Comparison of ENCODE assay signal across 14 mouse cellular contexts in genomic region chr3:34266462-34266861, GRCm38 (mm10).
DNase-seq lines count a peak whose midpoint lies in the region; ATAC-seq and TF ChIP-seq lines count a peak whose summit lies in the region.
"Had no signal": no experiment of that assay in that cellular context is flagged by ENCODE, and none has a peak within 500 bp of the region (broad histone marks: within the 10 kb centered on the region; RNA-seq: fewer than 3 reads in every experiment).

No protein-coding gene starts in this region.

- H3K9ac ChIP-seq in midbrain, postnatal 0 days (replicated peaks; ENCODE audit: low read length, poor library complexity, severe bottlenecking): no peak overlapping the region
- no peak overlapping the region for H3K9ac ChIP-seq in midbrain, embryonic 16.5 days (ENCODE audit: low read depth, low read length)
- no peak overlapping the region for H3K9ac ChIP-seq in intestine, embryonic 16.5 days (ENCODE audit: low read depth, low read length)
- H3K9ac ChIP-seq: limb, embryonic 12.5 days; liver, postnatal 0 days had no signal

- TF ChIP-seq POLR2A in olfactory bulb, adult 2 months (IDR thresholded peaks at IDR 0.05; ENCODE audit: insufficient read depth, low read depth, low read length): no peak

- TF ChIP-seq CTCF in midbrain, postnatal 0 days (IDR thresholded peaks at IDR 0.05): no peak
- no peak for TF ChIP-seq CTCF in olfactory bulb, adult 2 months (IDR thresholded peaks at IDR 0.05; ENCODE audit: insufficient read depth, low read depth, low read length)

- H3K9me3 ChIP-seq in midbrain, postnatal 0 days (ENCODE audit: low read length): no peaks in the 10 kb centered on the region
- no peaks in the 10 kb centered on the region for H3K9me3 ChIP-seq in midbrain, embryonic 16.5 days (replicated peaks; ENCODE audit: control insufficient read depth, low read length, poor library complexity, severe bottlenecking)
- no peaks in the 10 kb centered on the region for H3K9me3 ChIP-seq in intestine, embryonic 16.5 days (ENCODE audit: control insufficient read depth, low read length)
- H3K9me3 ChIP-seq: limb, embryonic 12.5 days had no signal

- H3K4me2 ChIP-seq in midbrain, postnatal 0 days (ENCODE audit: low read depth, low read length, poor library complexity, severe bottlenecking): no peak overlapping the region
- no peak overlapping the region for H3K4me2 ChIP-seq in midbrain, embryonic 16.5 days (ENCODE audit: low read length)
- 0 out of 2 replicates have a peak overlapping the region, but pooled peaks have one; percentile 16 for H3K4me2 ChIP-seq in intestine, embryonic 16.5 days (ENCODE audit: low read depth, low read length)
- H3K4me2 ChIP-seq: limb, embryonic 12.5 days had no signal

- no peak for ATAC-seq in midbrain, postnatal 0 days (ENCODE audit: low FRiP score)
- ATAC-seq in midbrain, embryonic 16.5 days: no peak; the same call in 1 of the 2 replicates
- peak; percentile 68 for ATAC-seq in intestine, embryonic 16.5 days
- ATAC-seq: inflammation-experienced regulatory T-cells, adult 6 months; liver, postnatal 0 days had no signal

- WGBS in midbrain, postnatal 0 days: 61% methylated on average over 12 of the region's 12 CpGs
- 54% methylated on average over 12 of the region's 12 CpGs for WGBS in midbrain, embryonic 16.5 days
- WGBS in intestine, embryonic 16.5 days: 40% methylated on average over 12 of the region's 12 CpGs
- WGBS in olfactory bulb, adult 2 months: 45% methylated on average over 12 of the region's 12 CpGs

- peak; percentile 2 for DNase-seq in adrenal gland, adult 2 months
- DNase-seq in adrenal gland, postnatal 14 days: no peak
- DNase-seq in midbrain, postnatal 0 days (ENCODE audit: low spot score): peak; percentile 43
- no peak for DNase-seq in thymus, postnatal 25 days
- DNase-seq in gastrocnemius, postnatal 36 days: no peak
- DNase-seq: adrenal gland, postnatal 25 days; gastrocnemius, postnatal 10 days; kidney, postnatal 4 days; liver, postnatal 0 days had no signal

- H3K27ac ChIP-seq in midbrain, postnatal 0 days (ENCODE audit: low read depth, low read length): no peak overlapping the region
- H3K27ac ChIP-seq in midbrain, embryonic 16.5 days (ENCODE audit: low read length): no peak overlapping the region
- no peak overlapping the region for H3K27ac ChIP-seq in intestine, embryonic 16.5 days (ENCODE audit: low read length)
- peak overlapping the region; percentile 45; the same call in 1 of the 2 replicates for H3K27ac ChIP-seq in olfactory bulb, adult 2 months (ENCODE audit: insufficient read depth, low read depth, low read length)
- H3K27ac ChIP-seq: limb, embryonic 12.5 days had no signal

- intact Hi-C loops in gastrocnemius, postnatal 36 days (cut with DNase I): no loop called here

- no peaks in the 10 kb centered on the region for H3K27me3 ChIP-seq in midbrain, postnatal 0 days (ENCODE audit: insufficient read depth, low read length)
- H3K27me3 ChIP-seq in midbrain, embryonic 16.5 days (ENCODE audit: control insufficient read depth, insufficient read depth, low read depth, low read length): no peaks in the 10 kb centered on the region
- H3K27me3 ChIP-seq in intestine, embryonic 16.5 days (replicated peaks; ENCODE audit: control insufficient read depth, insufficient read depth, low read length): no peaks in the 10 kb centered on the region

- no peaks in the 10 kb centered on the region for H3K36me3 ChIP-seq in midbrain, postnatal 0 days (ENCODE audit: insufficient read depth, low read length)
- H3K36me3 ChIP-seq in midbrain, embryonic 16.5 days (ENCODE audit: control insufficient read depth, insufficient read depth, low read length): no peaks in the 10 kb centered on the region
- H3K36me3 ChIP-seq in intestine, embryonic 16.5 days (ENCODE audit: control insufficient read depth, insufficient read depth, low read length): no peaks in the 10 kb centered on the region
- H3K36me3 ChIP-seq: limb, embryonic 12.5 days had no signal

- H3K4me3 ChIP-seq in midbrain, postnatal 0 days (ENCODE audit: low read depth, low read length): no peak overlapping the region
- no peak overlapping the region for H3K4me3 ChIP-seq in midbrain, embryonic 16.5 days (ENCODE audit: low read depth, low read length)
- no peak overlapping the region for H3K4me3 ChIP-seq in intestine, embryonic 16.5 days (ENCODE audit: low read length)
- no peak overlapping the region for H3K4me3 ChIP-seq in olfactory bulb, adult 2 months (ENCODE audit: insufficient read depth, low read depth, low read length)
- H3K4me3 ChIP-seq: limb, embryonic 12.5 days had no signal

- H3K4me1 ChIP-seq in midbrain, postnatal 0 days (ENCODE audit: insufficient read depth, low read length): no peaks in the 10 kb centered on the region
- peaks cover 10% of the 10 kb centered on the region; the same call in 1 of the 2 replicates for H3K4me1 ChIP-seq in midbrain, embryonic 16.5 days (ENCODE audit: control insufficient read depth, insufficient read depth, low read length)
- H3K4me1 ChIP-seq in intestine, embryonic 16.5 days (ENCODE audit: control insufficient read depth, insufficient read depth, low read length): no peaks in the 10 kb centered on the region
- peaks cover 18% of the 10 kb centered on the region for H3K4me1 ChIP-seq in olfactory bulb, adult 2 months (ENCODE audit: control insufficient read depth, insufficient read depth, low read length)
- H3K4me1 ChIP-seq: limb, embryonic 12.5 days had no signal

Comparison
In these comparisons a context has a peak if more than half of its experiments do, and no peak if none do; other contexts are left out.
1. DNase-seq: peak in adrenal gland, adult 2 months (single experiment) and midbrain, postnatal 0 days (single experiment); none in adrenal gland, postnatal 14 days (single experiment), thymus, postnatal 25 days (single experiment) and gastrocnemius, postnatal 36 days (0 of 2).